Mouse (Mus musculus) adrenal gland, adult 8-10 months (tissue): ENCODE data around the gene Efcab2. TPM values are rescaled to one million over a fixed set of nuclear protein-coding genes. Genes with fewer than 3 reads are reported as not detected.

ENCODE experiments used
- microRNA-seq, 2 experiments: library from miRNA; unstranded; fragments of <30 nt; microRNA quantifications; one replicate each; pipeline ENCODE4 v1.2.0; 2022
- total RNA-seq, 4 experiments: library from RNA; stranded (reverse); gene quantifications; 2 replicates each; pipeline ENCODE4 v1.2.4; 2022

Efcab2 gene
- total RNA-seq, 4 experiments from 2014 or later: 3.4 to 5.2 (median 4.1) TPM

Small RNAs within 50 kb of the gene (microRNA-seq; reads per million reads assigned to microRNA genes)
- gene Gm27458: 0 reads per million in 2 experiments

Other genes with a start within 250 kb of the Efcab2 start
- gene Desi2, start 218.7 kb upstream of the Efcab2 start, total RNA-seq: 10 to 100 TPM; 18.1 to 27.6 (median 23.2) TPM
- gene Cox20, start 87.0 kb upstream of the Efcab2 start, total RNA-seq: 100 to 1,000 TPM in 1 of 4 experiments, 10 to 100 TPM in 3; 58.5 to 120 (median 76.1) TPM
- gene Hnrnpu, start 68.3 kb upstream of the Efcab2 start, total RNA-seq: 100 to 1,000 TPM; 325 to 418 (median 399) TPM
- 1 to 10 TPM; 1.9 to 4.6 (median 2.4) TPM for gene Kif26b, start 123.0 kb downstream of the Efcab2 start, total RNA-seq